Mouse (Mus musculus): ENCODE results near the gene Nudt16l1. TPM values are rescaled to one million over a fixed set of nuclear protein-coding genes. Genes with fewer than 3 reads are reported as not detected.

Nudt16l1 gene
- polyA plus RNA-seq, 1 experiment from 2014 or later = 152 TPM

DNA sequence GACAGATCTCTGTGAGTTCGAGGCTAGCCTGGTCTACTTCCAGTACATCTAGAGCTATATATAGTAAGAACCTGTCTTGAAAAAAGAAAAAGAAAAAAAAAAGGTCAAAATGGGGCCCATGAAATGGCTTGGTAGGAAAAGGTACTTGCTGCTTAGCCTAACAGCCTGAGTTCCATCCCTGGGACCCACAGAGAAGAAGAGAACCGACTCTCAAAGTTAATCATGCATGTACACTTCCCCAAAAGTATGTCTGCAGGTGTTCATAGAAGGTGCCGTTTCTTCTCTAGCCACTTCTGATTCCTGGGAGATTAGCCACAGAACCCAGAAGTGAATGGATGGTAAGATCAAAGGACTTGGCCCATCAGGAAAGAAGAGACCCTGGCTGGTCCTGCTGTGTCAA lies 29.9 kb downstream of the Nudt16l1 start:
- 88% methylated on average over 3 of the region's 3 CpGs for WGBS
- no peak overlapping the region for H3K9ac ChIP-seq (ENCODE audit: low read depth, low read length)
- no peaks in the 10 kb centered on the region for H3K36me3 ChIP-seq (ENCODE audit: insufficient read depth, low read length)
- H3K4me1 ChIP-seq (replicated peaks; ENCODE audit: insufficient read depth, low read length) = 0 out of 2 replicates have a peak, but pooled peaks cover 3% of the 10 kb centered on the region
- no peak overlapping the region for H3K4me2 ChIP-seq (ENCODE audit: low read length)
- ATAC-seq (replicated peaks; ENCODE audit: low FRiP score, low read depth) = no peak
- no peak overlapping the region for H3K4me3 ChIP-seq (replicated peaks; ENCODE audit: low read depth, low read length)
- H3K27me3 ChIP-seq (ENCODE audit: insufficient read depth, low read length) = no peaks in the 10 kb centered on the region
- no peak for TF ChIP-seq CTCF (IDR thresholded peaks at IDR 0.05; ENCODE audit: low read depth)
- H3K9me3 ChIP-seq (replicated peaks; ENCODE audit: low read length) = no peaks in the 10 kb centered on the region
- DNase-seq (ENCODE audit: low spot score) = no peak
- H3K27ac ChIP-seq = no peak overlapping the region

DNA sequence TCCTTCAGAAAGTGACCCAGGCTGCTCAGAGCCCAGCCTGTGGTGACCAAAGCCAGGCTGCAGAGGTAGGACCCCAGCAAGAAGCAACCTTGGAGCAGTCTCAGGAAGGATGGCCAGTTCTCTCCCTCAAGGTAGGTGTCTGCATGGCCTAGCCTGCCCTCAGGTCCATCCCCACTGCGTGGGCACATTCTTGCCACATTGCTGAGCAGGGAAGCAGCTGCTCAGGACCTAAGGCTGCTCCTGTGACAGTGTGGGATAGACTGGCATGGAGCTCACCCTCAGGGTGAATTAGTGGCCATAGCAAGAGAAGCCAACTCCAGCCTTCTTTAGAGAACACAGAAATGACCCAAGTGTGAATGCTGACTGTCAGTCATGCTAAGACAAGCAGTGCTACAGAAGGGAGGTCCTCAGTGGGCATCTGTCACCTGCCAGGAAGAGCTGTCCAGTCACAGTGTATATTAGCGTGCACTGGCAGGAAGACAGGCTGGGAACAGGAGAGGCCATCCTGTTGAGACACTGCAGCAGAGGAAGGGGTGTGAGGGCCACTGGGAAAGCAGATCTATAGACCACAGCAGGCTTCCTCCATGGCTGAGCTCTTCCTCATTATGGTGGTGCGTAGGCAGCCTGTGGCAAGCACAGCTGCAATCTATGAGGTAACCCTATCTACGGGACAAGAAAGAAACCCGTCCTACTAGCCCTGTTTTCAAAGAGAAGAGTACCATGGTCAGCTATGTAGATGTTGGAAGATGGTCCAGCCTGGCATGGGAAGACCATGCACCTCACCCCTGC lies 30.7 kb downstream of the Nudt16l1 start:
- H3K4me3 ChIP-seq (replicated peaks; ENCODE audit: low read depth, low read length) = no peak overlapping the region
- WGBS = 85% methylated on average over 5 of the region's 5 CpGs
- TF ChIP-seq CTCF (IDR thresholded peaks at IDR 0.05; ENCODE audit: low read depth) = no peak
- H3K9ac ChIP-seq (ENCODE audit: low read depth, low read length) = no peak overlapping the region
- ATAC-seq (replicated peaks; ENCODE audit: low FRiP score, low read depth) (no peak), DNase-seq (ENCODE audit: low spot score) (no peak)
- no peaks in the 10 kb centered on the region for H3K27me3 ChIP-seq (ENCODE audit: insufficient read depth, low read length)
- H3K4me1 ChIP-seq (replicated peaks; ENCODE audit: insufficient read depth, low read length) = 0 out of 2 replicates have a peak, but pooled peaks cover 3% of the 10 kb centered on the region
- H3K36me3 ChIP-seq (ENCODE audit: insufficient read depth, low read length) = no peaks in the 10 kb centered on the region
- no peak overlapping the region for H3K4me2 ChIP-seq (ENCODE audit: low read length)
- H3K27ac ChIP-seq = no peak overlapping the region
- no peaks in the 10 kb centered on the region for H3K9me3 ChIP-seq (replicated peaks; ENCODE audit: low read length)

GRCm38 (mm10) chr16:4971626-4972025 lies 33.1 kb downstream of the Nudt16l1 start:
- H3K4me2 ChIP-seq (ENCODE audit: low read length) = no peak overlapping the region
- H3K9ac ChIP-seq (ENCODE audit: low read depth, low read length) = no peak overlapping the region
- H3K27ac ChIP-seq = no peak overlapping the region
- 0 out of 2 replicates have a peak, but pooled peaks have one; percentile 43 for ATAC-seq (replicated peaks; ENCODE audit: low FRiP score, low read depth)
- TF ChIP-seq CTCF (IDR thresholded peaks at IDR 0.05; ENCODE audit: low read depth) = no peak
- 62% methylated on average over 4 of the region's 4 CpGs for WGBS
- no peaks in the 10 kb centered on the region for H3K36me3 ChIP-seq (ENCODE audit: insufficient read depth, low read length)
- no peak overlapping the region for H3K4me3 ChIP-seq (replicated peaks; ENCODE audit: low read depth, low read length)
- H3K9me3 ChIP-seq (replicated peaks; ENCODE audit: low read length) = no peaks in the 10 kb centered on the region
- H3K4me1 ChIP-seq (replicated peaks; ENCODE audit: insufficient read depth, low read length) = no peaks in the 10 kb centered on the region
- DNase-seq (ENCODE audit: low spot score) = peak; percentile 52
- H3K27me3 ChIP-seq (ENCODE audit: insufficient read depth, low read length) = no peaks in the 10 kb centered on the region

DNA sequence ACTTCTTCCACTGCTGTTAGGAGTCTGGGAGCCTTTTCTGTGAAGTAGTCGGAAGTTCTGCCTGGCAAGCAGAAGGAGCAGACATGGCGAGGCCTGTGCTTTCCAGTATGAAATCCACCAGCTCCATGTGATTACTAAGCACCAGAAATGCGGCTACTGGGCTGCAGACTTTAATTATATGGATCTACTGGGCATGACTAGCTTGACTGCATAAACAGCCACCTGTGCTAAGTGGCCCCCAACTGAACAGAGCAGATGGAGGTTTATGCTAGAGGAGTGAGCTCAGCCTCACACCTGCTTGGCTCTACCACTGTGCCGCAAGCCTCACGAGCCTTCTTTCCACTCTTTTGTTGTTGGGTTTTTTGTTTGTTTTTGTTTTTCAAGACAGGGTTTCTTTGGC lies 36.0 kb downstream of the Nudt16l1 start:
- H3K27ac ChIP-seq = no peak overlapping the region
- no peak for TF ChIP-seq CTCF (IDR thresholded peaks at IDR 0.05; ENCODE audit: low read depth)
- H3K4me2 ChIP-seq (ENCODE audit: low read length) = no peak overlapping the region
- H3K4me1 ChIP-seq (replicated peaks; ENCODE audit: insufficient read depth, low read length) = no peaks in the 10 kb centered on the region
- 85% methylated on average over 5 of the region's 5 CpGs for WGBS
- ATAC-seq (replicated peaks; ENCODE audit: low FRiP score, low read depth) (no peak), DNase-seq (ENCODE audit: low spot score) (no peak)
- H3K9me3 ChIP-seq (replicated peaks; ENCODE audit: low read length) = no peaks in the 10 kb centered on the region
- no peak overlapping the region for H3K4me3 ChIP-seq (replicated peaks; ENCODE audit: low read depth, low read length)
- H3K27me3 ChIP-seq (ENCODE audit: insufficient read depth, low read length) = no peaks in the 10 kb centered on the region
- no peak overlapping the region for H3K9ac ChIP-seq (ENCODE audit: low read depth, low read length)
- H3K36me3 ChIP-seq (ENCODE audit: insufficient read depth, low read length) = no peaks in the 10 kb centered on the region

DNA sequence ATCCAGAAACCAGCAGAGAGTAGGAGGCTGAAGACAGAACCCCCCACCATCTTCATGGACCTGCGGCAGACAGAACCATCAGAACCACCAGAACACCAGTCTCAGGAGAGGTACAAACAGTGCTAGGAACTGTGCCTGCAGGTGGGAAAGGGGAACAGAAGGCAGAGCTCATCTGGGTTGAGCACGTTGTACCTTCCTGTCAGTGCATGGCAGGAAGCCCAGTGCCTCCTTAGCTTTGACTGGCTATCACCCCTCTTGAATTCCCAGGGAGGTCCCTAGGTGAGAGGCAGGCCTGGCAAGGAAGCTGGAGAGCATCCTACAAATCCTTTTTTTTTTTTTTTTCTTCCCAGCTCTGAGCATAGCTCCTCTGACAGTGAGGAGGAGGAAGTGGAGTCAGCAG lies 37.6 kb downstream of the Nudt16l1 start:
- H3K4me3 ChIP-seq (replicated peaks; ENCODE audit: low read depth, low read length) = no peak overlapping the region
- no peak for TF ChIP-seq CTCF (IDR thresholded peaks at IDR 0.05; ENCODE audit: low read depth)
- no peaks in the 10 kb centered on the region for H3K27me3 ChIP-seq (ENCODE audit: insufficient read depth, low read length)
- WGBS = 71% methylated on average over 2 of the region's 2 CpGs
- H3K9me3 ChIP-seq (replicated peaks; ENCODE audit: low read length) = no peaks in the 10 kb centered on the region
- no peak overlapping the region for H3K27ac ChIP-seq
- no peaks in the 10 kb centered on the region for H3K4me1 ChIP-seq (replicated peaks; ENCODE audit: insufficient read depth, low read length)
- no peaks in the 10 kb centered on the region for H3K36me3 ChIP-seq (ENCODE audit: insufficient read depth, low read length)
- no peak for ATAC-seq (replicated peaks; ENCODE audit: low FRiP score, low read depth)
- no peak overlapping the region for H3K4me2 ChIP-seq (ENCODE audit: low read length)
- no peak for DNase-seq (ENCODE audit: low spot score)
- no peak overlapping the region for H3K9ac ChIP-seq (ENCODE audit: low read depth, low read length)

DNA sequence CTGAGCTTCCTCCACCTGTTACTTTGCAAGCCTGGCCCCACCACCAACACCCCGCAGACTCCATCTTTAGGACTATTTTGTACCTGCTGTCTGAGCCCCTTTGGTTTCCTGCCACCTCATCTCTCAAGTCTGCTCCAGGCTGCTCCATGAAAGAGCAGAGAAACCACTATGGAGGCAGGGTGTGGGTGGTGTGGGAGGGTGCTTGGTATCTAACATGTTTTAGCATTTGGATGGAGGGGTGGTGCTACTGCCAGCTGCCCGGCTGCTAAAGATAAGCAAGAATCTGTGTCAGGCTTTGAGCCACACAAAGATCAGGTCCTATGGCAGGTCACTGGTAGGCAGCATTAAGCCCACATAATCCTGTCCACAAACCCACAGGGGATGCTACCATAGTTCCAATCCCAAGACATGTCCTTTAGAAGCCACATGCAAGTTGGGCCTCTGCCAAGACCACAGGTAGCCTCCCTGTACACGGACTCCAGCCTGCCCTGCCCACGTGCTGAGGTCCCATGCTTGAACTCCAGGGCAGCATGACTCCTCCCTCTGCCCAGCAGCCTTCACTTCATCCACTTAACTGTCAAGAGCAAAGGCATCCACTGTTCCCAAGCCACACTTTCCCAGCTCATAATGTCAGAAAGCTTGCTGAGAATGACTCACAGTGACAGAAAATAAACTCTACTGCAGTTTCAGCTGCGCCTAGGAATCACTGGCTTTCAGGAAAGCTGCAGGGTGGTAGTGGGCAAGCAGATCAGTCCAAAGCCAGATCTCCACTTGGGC lies 39.9 kb downstream of the Nudt16l1 start:
- ATAC-seq (replicated peaks; ENCODE audit: low FRiP score, low read depth) (no peak), DNase-seq (ENCODE audit: low spot score) (no peak)
- 61% methylated on average over 5 of the region's 5 CpGs for WGBS

More for the DNA sequence above, 39.9 kb downstream of the Nudt16l1 start:
- Histone ChIP-seq H3K36me3 (ENCODE audit: insufficient read depth, low read length) (no peaks in the 10 kb centered on the region), H3K9ac (ENCODE audit: low read depth, low read length) (no peak overlapping the region), H3K4me1 (replicated peaks; ENCODE audit: insufficient read depth, low read length) (no peaks in the 10 kb centered on the region), H3K27me3 (ENCODE audit: insufficient read depth, low read length) (no peaks in the 10 kb centered on the region), H3K9me3 (replicated peaks; ENCODE audit: low read length) (no peaks in the 10 kb centered on the region), H3K4me2 (ENCODE audit: low read length) (no peak overlapping the region), H3K4me3 (replicated peaks; ENCODE audit: low read depth, low read length) (no peak overlapping the region), H3K27ac (no peak overlapping the region)
- TF ChIP-seq CTCF (IDR thresholded peaks at IDR 0.05; ENCODE audit: low read depth) = no peak
